Mouse (Mus musculus) left cerebral cortex, postnatal 36 days (tissue): ENCODE data around the gene Tph1. TPM values are rescaled to one million over a fixed set of nuclear protein-coding genes. Genes with fewer than 3 reads are reported as not detected.
"Not testable (repeated sequence)": the region's sequence is repeated elsewhere in the genome, so short reads cannot be mapped to it uniquely, and the experiment has no call there.

Experiments
- DNase-seq, 2 experiments: peaks; one replicate each; pipeline ENCODE4 v3.0.0; 2021 to 2022; ENCODE audit warnings: low spot score in 2 of 2, mixed read lengths in 1 of 2
- intact Hi-C: fragments of 180-260 bp; cut with DNase I; formaldehyde crosslinking; loops from one replicate; pipeline ENCODE4 v1.15.1; 2025
- total RNA-seq, 2 experiments: library from RNA; stranded (reverse); gene quantifications; 2 replicates each; pipeline ENCODE4 v1.2.3; 2021

Tph1 gene
- total RNA-seq, 2 experiments from 2014 or later = 0.42 TPM; not detected in 1

- no peak for DNase-seq
- intact Hi-C loops = no loop called here
Observed at GRCm38 (mm10) chr7:46661591-46662090, 10.7 kb downstream of the Tph1 start.

DNA sequence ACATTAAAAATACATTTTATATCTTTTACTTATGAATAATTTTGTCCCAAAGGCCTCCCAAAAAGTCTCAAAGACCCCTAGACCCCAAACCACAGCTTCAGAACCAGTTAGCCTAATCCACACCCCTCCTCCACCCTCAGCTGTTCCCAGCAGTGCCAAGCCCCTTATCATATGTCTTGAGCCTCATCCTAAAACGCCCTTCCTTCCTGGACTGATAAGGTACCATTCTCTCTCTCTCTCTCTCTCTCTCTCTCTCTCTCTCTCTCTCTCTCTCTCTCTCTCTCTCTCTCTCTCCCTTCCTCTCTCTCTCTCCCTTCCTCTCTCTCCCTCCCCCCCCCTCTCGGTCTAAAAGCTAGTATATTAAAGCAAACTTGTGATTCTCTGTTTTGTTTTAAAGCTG, 20.1 kb downstream of the Tph1 start:
- intact Hi-C loops = no loop called here
- DNase-seq = no peak

DNA sequence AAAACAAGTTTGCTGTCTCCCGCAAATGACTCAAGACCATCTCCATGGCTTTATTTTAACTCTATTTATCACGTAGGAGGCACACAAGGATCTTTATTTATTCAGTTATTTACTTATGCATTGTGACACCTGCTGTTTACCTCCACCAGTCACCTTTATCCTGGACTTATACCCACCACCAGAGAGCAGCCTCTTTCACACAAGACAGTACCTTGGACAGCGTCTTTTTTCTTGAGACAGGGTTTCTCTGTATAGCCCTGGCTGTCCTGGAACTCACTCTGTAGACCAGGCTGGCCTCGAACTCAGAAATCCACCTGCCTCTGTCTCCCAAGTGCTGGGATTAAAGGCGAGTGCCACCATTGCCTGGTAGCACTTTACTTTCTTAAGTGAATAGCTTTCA, 22.1 kb downstream of the Tph1 start:
- intact Hi-C loops, DNase-seq: not testable (repeated sequence)

DNA sequence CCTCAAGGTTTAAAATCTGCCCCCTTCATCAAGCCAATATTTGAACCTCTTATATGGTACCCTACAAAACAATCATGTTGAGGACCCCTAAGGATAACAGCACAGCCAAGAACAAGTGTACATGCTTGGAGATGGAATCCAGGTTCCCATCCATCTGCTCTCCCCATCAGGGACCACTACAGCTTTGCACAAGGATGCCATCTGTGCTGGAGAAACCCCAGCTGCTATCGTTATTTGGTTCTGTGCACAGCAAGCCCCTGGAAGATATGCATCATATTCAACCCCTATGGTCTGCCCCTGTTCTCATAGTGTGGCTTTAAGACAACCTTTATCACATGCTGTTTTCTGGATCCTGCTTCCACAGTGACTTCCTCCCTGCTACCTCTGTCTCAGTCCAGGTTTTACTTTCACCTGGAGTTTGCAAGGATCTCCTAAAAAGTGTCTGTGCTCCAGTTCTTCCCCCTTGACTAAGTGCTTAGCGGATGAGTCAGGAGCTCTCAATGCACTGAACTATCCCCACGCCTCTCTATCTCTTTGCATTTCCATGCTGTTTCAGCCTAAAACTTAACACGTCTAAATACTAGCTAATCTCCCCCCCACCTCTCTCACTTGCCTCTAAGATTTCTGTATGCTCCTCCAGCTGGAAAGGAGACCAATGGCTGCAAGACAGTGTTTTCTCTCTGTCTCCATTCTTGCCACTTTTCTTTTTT, 23.8 kb downstream of the Tph1 start:
- no peak for DNase-seq
- intact Hi-C loops = no loop called here

GRCm38 (mm10) chr7:46643172-46643571, 29.2 kb downstream of the Tph1 start:
- intact Hi-C loops = no loop called here

GRCm38 (mm10) chr7:46640062-46640461, 32.3 kb downstream of the Tph1 start:
- no peak for DNase-seq
- intact Hi-C loops = no loop called here

More at GRCm38 (mm10) chr7:46643172-46643571, 29.2 kb downstream of the Tph1 start:
- peak in 1 of 2 experiments; percentile 36 for DNase-seq

- intact Hi-C loops = loop anchor here (5.0 kb wide), 1 partner anchor 73 kb away; the partner anchor contains the start of gene Saal1
- peak; percentile 88 to 92 for DNase-seq
Observed at GRCm38 (mm10) chr7:46639692-46640031, 32.7 kb downstream of the Tph1 start, which contains the start of gene Sergef. Gene Sergef (minus strand): TSS chr7:46639807.

- intact Hi-C loops = loop anchor here (5.0 kb wide), 1 partner anchor 73 kb away; the partner anchor contains the start of gene Saal1
- DNase-seq = peak in 1 of 2 experiments; percentile 50
Observed at GRCm38 (mm10) chr7:46638889-46639691, 33.2 kb downstream of the Tph1 start.

DNA sequence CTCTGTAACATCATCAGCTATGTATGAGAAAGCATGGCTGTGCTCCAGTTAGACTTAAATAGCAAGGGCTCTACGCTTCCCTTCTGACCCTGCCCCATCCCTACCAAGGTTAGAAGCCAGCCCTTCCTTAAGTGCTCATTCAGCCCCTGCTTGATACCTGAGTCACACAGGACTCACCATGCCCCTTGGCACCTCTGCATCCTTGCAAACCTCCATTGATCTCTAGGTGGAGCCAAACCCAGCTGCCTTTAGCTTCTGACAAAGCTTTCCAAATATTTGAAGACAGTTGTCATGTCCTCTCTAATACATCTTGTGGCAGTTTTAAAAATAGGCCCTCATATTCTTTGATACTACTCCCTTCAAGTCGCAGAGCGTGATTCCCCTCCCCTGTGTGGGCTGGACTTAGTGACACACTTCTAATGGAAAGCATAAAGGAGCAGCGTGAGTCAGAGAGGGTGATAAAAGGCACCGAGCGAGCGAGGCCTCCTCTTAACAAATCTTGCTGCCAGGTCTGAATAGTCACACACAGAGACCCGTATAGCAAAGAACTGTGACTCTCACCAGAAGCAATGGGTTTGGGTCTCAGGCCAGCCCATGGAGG, 43.9 kb downstream of the Tph1 start:
- no peak for DNase-seq
- intact Hi-C loops = no loop called here

DNA sequence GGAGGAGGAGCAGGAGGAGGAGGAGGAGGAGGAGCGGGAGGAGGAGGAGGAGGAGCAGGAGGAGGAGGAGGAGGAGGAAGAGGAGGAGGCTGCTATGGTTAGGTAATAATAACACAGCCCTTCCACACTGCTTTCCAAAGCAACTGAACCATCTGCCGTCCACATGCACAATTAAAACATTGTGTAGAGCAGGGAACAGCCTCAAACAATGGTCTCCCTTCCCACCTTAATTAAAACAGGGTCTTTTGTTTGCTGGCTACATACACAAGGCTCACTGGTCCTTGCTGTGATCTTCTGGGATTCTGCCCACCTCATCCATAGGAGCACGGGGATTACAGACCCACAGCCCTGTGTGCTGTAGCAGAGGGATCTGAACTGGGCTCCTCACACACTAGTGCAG, 48.4 kb downstream of the Tph1 start:
- DNase-seq = no peak
- intact Hi-C loops = no loop called here

GRCm38 (mm10) chr7:46618416-46619110, 53.8 kb downstream of the Tph1 start:
- DNase-seq = peak; percentile 61 to 71
- intact Hi-C loops = no loop called here

GRCm38 (mm10) chr7:46616429-46617005, 55.8 kb downstream of the Tph1 start:
- intact Hi-C loops = no loop called here
- DNase-seq = no peak

GRCm38 (mm10) chr7:46615256-46615977, 56.9 kb downstream of the Tph1 start:
- intact Hi-C loops = no loop called here

DNA sequence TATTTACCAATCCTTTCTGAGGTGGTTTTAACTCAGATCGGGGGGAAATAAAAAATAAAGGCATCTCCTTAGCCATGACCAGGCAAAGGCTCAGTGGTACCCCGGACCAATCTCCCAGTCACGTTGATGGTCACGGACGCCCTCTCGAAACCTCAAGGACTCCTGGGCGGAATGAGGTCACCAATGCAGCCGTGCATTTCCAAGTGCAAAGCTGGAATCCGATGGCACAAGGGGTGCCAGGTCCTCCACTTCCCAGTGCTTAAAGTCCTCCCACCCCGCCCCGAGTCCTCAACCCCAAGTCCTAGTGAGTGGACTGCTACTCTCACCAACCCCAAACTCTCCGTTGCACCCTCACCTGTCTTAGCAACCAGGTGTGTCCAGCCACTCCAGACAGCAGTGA, 58.1 kb downstream of the Tph1 start:
- intact Hi-C loops = no loop called here
- DNase-seq = no peak

More at GRCm38 (mm10) chr7:46615256-46615977, 56.9 kb downstream of the Tph1 start:
- DNase-seq = no peak

- no peak for DNase-seq
- intact Hi-C loops = no loop called here
Observed at GRCm38 (mm10) chr7:46613091-46613490, 59.2 kb downstream of the Tph1 start.

GRCm38 (mm10) chr7:46612421-46612937, 59.9 kb downstream of the Tph1 start:
- no peak for DNase-seq
- intact Hi-C loops = no loop called here

DNA sequence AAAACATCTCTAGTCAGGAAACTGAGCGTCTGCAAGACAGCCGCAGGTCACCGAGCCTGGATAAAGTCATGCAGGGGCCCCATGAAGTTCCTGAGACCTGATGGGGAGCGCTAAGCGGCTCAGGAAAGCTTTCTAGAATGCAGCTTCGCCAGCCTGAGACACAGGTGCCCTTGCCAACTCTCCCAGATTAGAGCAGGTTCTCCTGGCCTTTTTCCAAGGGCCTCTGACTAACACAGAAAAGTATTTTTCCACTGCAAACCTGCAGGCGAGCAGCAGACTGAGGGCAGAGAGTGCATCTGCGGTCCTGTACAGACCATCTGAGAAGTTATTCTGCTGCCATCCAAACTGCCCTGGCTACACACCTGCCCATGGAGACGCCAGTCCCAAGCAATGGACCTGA, 60.4 kb downstream of the Tph1 start:
- intact Hi-C loops = no loop called here
- DNase-seq = peak in 1 of 2 experiments; percentile 42

DNA sequence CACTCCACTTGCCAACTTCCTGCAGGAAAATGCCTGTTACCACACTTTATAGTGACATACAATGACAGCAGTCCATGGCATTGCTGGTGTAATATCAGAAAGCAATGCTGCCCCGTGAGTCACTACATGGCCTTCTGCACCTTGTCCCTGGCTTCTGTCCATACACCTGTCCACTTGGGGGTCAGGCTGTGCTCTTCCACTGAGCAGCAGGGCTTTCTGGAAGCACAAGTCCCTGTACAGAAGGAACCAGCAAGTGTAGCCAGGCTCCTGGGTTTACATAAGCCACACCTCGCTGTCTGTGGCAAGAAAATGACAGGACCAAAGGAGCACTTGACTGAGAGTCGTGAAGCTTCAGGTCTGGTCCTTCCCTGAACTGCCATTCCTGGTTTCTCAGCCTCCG, 63.0 kb downstream of the Tph1 start:
- DNase-seq = no peak
- intact Hi-C loops = no loop called here
